Mouse (Mus musculus): ENCODE data around the gene Exoc4.

DNA sequence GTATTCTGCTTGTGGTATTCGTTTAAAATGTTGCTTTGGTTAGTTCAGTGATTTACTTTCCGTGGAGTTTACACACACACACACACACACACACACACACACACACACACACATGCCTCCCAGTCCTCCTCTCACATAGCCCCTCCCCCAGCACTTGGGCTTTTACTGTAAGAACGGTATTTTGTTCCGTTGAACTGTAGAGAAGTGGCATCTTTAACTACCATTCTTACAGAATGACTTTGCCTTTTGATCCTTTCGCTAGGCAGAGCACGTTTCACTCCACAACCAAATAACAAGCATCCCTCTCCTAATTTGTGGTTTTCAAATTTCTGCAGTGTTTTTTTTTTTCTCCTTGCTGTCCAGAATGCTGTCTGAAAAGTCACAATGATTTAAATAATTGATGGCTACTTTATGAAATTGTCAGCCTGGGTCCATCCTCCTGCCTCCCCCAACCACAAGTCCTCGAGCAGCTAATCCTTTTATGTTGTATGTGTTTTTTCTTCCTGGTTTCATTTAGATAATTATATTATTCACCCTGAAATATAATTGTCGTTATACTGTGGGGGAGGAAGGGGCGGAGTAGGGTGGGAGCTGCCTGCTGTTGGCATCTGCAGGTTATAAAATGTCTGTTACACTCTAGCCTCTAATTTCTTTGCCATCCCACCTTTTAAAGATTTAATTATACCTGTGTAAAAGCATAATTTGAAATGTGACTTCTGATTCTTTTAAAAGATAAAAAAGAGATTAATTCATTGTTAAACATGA is 523.8 kb downstream of the Exoc4 start:
- no peak for TF ChIP-seq CTCF (IDR thresholded peaks at IDR 0.05; ENCODE audit: extremely low read depth, insufficient read length, insufficient replicate concordance, low read depth, low read length)
- no peak for TF ChIP-seq POLR2A (IDR thresholded peaks at IDR 0.05; ENCODE audit: low read depth, low read length)

All from small intestine, adult 2 months (tissue).